Mouse (Mus musculus) left cerebral cortex, adult 2 months (tissue): ENCODE results near the gene Zfp963. TPM values are rescaled to one million over a fixed set of nuclear protein-coding genes. Genes with fewer than 3 reads are reported as not detected.
A peak's percentile ranks its signal among the peaks of the same experiment; 100 is the strongest.
"Not testable (repeated sequence)": the region's sequence is repeated elsewhere in the genome, so short reads cannot be mapped to it uniquely, and the experiment has no call there.

ENCODE experiments used
- DNase-seq, 2 experiments: peaks; one replicate each; pipeline ENCODE4 v3.0.0; 2021 to 2022; ENCODE audit warnings: low spot score in 2 of 2, mixed read lengths in 1 of 2; ENCODE audit errors: extremely low spot score in 1 of 2
- H3K27ac ChIP-seq: fragments of 200-600 bp; 2 replicates; pipeline ENCODE4 v1.8.1; 2022
- H3K4me3 ChIP-seq: fragments of 200-600 bp; 2 replicates; pipeline ENCODE4 v1.8.1; 2022
- CTCF ChIP-seq: fragments of 200-600 bp; IDR thresholded peaks from 2 replicates; pipeline ENCODE4 v1.8.1; 2022; ENCODE audit warnings: antibody characterized with exemption, mild to moderate bottlenecking, moderate library complexity
- intact Hi-C: fragments of 180-260 bp; cut with DNase I; formaldehyde crosslinking; loops from one replicate; pipeline ENCODE4 v1.15.1; 2025
- total RNA-seq, 2 experiments: library from RNA; stranded (reverse); gene quantifications; 2 replicates each; pipeline ENCODE4 v1.2.3; 2021

Zfp963 gene
- total RNA-seq, 2 experiments from 2014 or later = 3.7 to 3.9 TPM

- H3K4me3 ChIP-seq = peak overlapping the region; percentile 90
- peak; percentile 91 to 93 for DNase-seq
- no peak for TF ChIP-seq CTCF
- intact Hi-C loops = loop anchor here (1.0 to 2.0 kb wide), 3 partner anchors 32 to 91 kb away; partner anchors contain the start of genes Zfp868, Zfp963 and Zfp964
- H3K27ac ChIP-seq = peak overlapping the region; percentile 99
Observed at GRCm38 (mm10) chr8:69716403-69717231, 33.2 kb downstream of the Zfp963 start.

DNA sequence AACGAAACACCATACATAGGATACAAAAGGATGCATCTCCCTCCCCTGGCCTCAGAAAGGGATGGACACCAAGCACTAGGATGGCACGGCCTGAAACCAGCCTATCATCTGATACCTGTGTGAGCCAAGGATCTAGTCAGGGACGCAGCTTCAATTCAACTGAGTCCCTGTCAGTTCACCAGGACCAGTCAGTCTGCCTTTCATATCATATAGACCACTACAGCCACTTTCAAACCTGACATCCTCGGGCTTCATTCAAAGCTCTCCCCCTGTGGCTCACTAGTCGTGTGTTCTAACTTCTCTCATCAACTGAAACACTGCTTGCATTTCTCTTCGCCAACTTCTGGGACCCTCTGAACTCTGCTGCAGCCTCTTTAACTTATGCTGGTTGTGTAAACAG, 34.4 kb downstream of the Zfp963 start:
- no peak for DNase-seq
- intact Hi-C loops = no loop called here
- no peak for TF ChIP-seq CTCF
- peak overlapping the region; percentile 21; the same call in 1 of the 2 replicates for H3K27ac ChIP-seq
- peak overlapping the region; percentile 90 for H3K4me3 ChIP-seq

DNA sequence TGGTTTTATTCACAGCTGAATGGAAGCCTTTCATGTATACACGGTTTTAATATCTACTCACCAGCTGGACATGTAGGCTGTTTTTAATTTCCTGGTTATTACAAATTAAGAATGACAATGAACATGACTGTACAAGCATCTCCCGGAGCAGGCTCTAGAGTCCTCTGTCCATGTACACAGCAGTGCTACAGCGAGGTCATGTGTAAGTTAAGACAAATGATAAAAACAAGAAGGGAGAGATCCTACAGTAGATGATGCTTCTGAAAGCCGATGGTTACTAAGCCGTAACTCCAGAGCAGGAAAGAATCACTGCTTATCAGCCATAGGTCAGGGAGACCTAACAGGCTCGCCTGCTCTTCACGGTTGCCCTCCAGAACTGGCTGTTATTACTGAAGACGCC, 36.3 kb downstream of the Zfp963 start:
- TF ChIP-seq CTCF = no peak
- Histone ChIP-seq H3K4me3 (no peak overlapping the region), H3K27ac (no peak overlapping the region)
- DNase-seq = no peak
- intact Hi-C loops = no loop called here

DNA sequence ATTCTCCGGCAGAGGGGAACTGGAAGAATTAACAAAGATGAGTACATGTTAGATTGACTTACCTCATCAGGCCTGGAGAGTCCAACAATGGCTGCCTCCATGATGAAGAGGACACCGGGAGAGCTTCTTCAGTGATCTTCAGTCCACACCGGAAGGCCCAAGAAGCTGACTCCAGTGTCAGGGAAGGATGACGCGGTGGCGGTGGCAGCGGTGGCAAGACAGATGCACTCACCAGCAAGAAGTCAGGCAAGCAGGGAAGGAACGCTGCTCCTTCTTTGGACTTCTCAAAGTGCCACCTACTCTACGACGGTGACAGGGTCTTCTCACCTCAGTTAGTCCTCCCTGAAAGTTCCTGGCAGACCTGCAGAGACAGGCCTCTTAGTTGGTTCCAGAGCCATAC, 39.1 kb downstream of the Zfp963 start, which contains the start of gene Zfp869:
Gene Zfp869 (minus strand): TSS at position 101 of the 400 bp plus-strand sequence.
- DNase-seq, intact Hi-C loops, H3K4me3 ChIP-seq, H3K27ac ChIP-seq: not testable (repeated sequence)

DNA sequence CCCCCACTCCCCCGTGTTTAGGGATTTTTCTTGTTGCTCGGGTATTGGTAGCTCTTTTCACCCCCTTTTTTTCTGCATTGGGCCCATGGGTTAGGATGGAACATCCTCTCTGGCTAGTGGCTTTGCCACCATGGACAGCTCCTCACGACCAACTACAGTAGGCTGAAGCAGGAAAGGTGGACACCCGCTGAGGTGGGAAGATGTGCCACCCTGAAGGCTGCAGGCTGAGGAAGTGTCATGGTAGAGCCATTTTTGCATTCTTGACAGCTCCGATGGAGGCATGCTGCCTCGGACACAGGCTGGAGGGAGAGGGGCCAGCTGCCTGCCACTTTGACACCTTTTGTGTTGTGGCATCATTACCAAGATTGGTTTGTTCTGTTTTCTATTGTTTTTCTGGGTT, 48.0 kb downstream of the Zfp963 start:
- intact Hi-C loops = loop anchor here (1.0 kb wide), 1 partner anchor 12 kb away; no protein-coding TSS in a partner anchor
- Histone ChIP-seq H3K27ac (no peak overlapping the region), H3K4me3 (no peak overlapping the region)
- TF ChIP-seq CTCF = no peak
- no peak for DNase-seq

Other genes starting within 250 kb of the Zfp963 start
- not detected for gene Gm7697, start 227.0 kb downstream of the Zfp963 start, total RNA-seq
- gene Zfp868, start 124.4 kb downstream of the Zfp963 start, total RNA-seq = 10 to 100 TPM; 18.9 to 19.7 TPM
- 1 to 10 TPM; 3.5 to 4.6 TPM for gene Zfp964, start 95.5 kb downstream of the Zfp963 start, total RNA-seq
- 10 to 100 TPM; 19.9 to 22.6 TPM for gene Zfp869, start 39.2 kb downstream of the Zfp963 start, total RNA-seq
- gene Gm20422, start 24.9 kb upstream of the Zfp963 start, total RNA-seq = 1 to 10 TPM in 1 of 2 experiments, under 1 TPM in 1; 1.00 to 1.4 TPM
- gene Atp13a1, start 41.2 kb upstream of the Zfp963 start, total RNA-seq = 10 to 100 TPM; 37.2 to 38.5 TPM
- 10 to 100 TPM; 28.7 to 28.8 TPM for gene Zfp866, start 41.2 kb upstream of the Zfp963 start, total RNA-seq
- 10 to 100 TPM; 13.1 to 22.5 TPM for gene Gmip, start 58.7 kb upstream of the Zfp963 start, total RNA-seq
- under 1 TPM; 0.41 to 0.75 TPM for gene Lpar2, start 72.5 kb upstream of the Zfp963 start, total RNA-seq
- gene Pbx4, start 82.5 kb upstream of the Zfp963 start, total RNA-seq = 10 to 100 TPM; 18.5 to 20.7 TPM
- gene Cilp2, start 137.7 kb upstream of the Zfp963 start, total RNA-seq = under 1 TPM; 0.63 to 0.91 TPM
- under 1 TPM in 1 of 2 experiments, not detected in 1; 0.25 TPM for gene Tssk6, start 152.2 kb upstream of the Zfp963 start, total RNA-seq
- gene Ndufa13, start 152.6 kb upstream of the Zfp963 start, total RNA-seq = 100 to 1,000 TPM; 145 to 146 TPM
- 10 to 100 TPM; 25.8 to 30.7 TPM for gene Yjefn3, start 152.7 kb upstream of the Zfp963 start, total RNA-seq
- gene Gatad2a, start 246.4 kb upstream of the Zfp963 start, total RNA-seq = 10 to 100 TPM; 27.6 to 32.2 TPM